Mouse (Mus musculus) B cell, adult 2 months (primary cell): ENCODE results near the gene Il1r2.

Source experiments
- DNase-seq, 2 experiments: peaks; one replicate each; pipeline ENCODE4 v3.0.0; 2022

The Il1r2 gene

GRCm38 (mm10) chr1:40139798-40140532, 66.1 kb downstream of the Il1r2 start:
- DNase-seq: no peak

- DNase-seq: no peak
Observed at GRCm38 (mm10) chr1:40156096-40156495, 82.2 kb downstream of the Il1r2 start.

- DNase-seq: no peak
Observed at GRCm38 (mm10) chr1:40163329-40163917, 89.5 kb downstream of the Il1r2 start.

- DNase-seq: no peak
Observed at GRCm38 (mm10) chr1:40164331-40164730, 90.5 kb downstream of the Il1r2 start.

- DNase-seq: no peak
Observed at GRCm38 (mm10) chr1:40167585-40167984, 93.7 kb downstream of the Il1r2 start.

GRCm38 (mm10) chr1:40171878-40172277, 98.0 kb downstream of the Il1r2 start:
- no peak for DNase-seq

- no peak for DNase-seq
Observed at GRCm38 (mm10) chr1:40174146-40174545, 100.3 kb downstream of the Il1r2 start.
